Mouse (Mus musculus) forebrain, embryonic 11.5 days (tissue): Measurements from ENCODE around the gene Trim14. TPM values are rescaled to one million over a fixed set of nuclear protein-coding genes. Genes with fewer than 3 reads are reported as not detected.

Experiments
- ATAC-seq: fragments of 200-750 bp; cut with Nextera tagmentation; replicated peaks from 2 replicates; pipeline ENCODE4 v1.8.0; 2017; ENCODE audit warnings: moderate TSS enrichment; ENCODE audit not compliant: low FRiP score
- DNase-seq: peaks from one replicate; pipeline ENCODE4 v3.0.0-alpha.2; 2017; ENCODE audit warnings: low spot score
- H3K27ac ChIP-seq: fragments of 300-500 bp; sonication (generic); 2 replicates; pipeline ENCODE4 v1.5.1; 2014; ENCODE audit warnings: low read depth, low read length
- H3K27me3 ChIP-seq: fragments of 300-500 bp; sonication (generic); 2 replicates; pipeline ENCODE4 v1.6.1; 2014; ENCODE audit warnings: mild to moderate bottlenecking, low read length, mixed read lengths; ENCODE audit not compliant: control insufficient read depth, insufficient read depth
- H3K36me3 ChIP-seq: fragments of 300-500 bp; sonication (generic); 2 replicates; pipeline ENCODE4 v1.6.1; 2014; ENCODE audit warnings: mild to moderate bottlenecking, low read length, moderate library complexity, mixed read lengths; ENCODE audit not compliant: control insufficient read depth, insufficient read depth
- H3K4me1 ChIP-seq: fragments of 300-500 bp; sonication (generic); replicated peaks from 2 replicates; pipeline ENCODE4 v1.6.1; 2014; ENCODE audit warnings: low read length, mixed read lengths; ENCODE audit not compliant: control insufficient read depth, insufficient read depth
- H3K4me2 ChIP-seq: fragments of 300-500 bp; sonication (generic); 2 replicates; pipeline ENCODE4 v1.6.1; 2014; ENCODE audit warnings: low read depth, mild to moderate bottlenecking, low read length, moderate library complexity, mixed read lengths; ENCODE audit not compliant: severe bottlenecking
- H3K4me3 ChIP-seq: fragments of 300-500 bp; sonication (generic); 2 replicates; pipeline ENCODE4 v1.5.1; 2014; ENCODE audit warnings: low read depth, low read length
- H3K9ac ChIP-seq: fragments of 300-500 bp; sonication (generic); 2 replicates; pipeline ENCODE4 v1.6.1; 2014; ENCODE audit warnings: low read length
- H3K9me3 ChIP-seq: fragments of 300-500 bp; sonication (generic); 2 replicates; pipeline ENCODE4 v1.6.1; 2016; ENCODE audit warnings: low read length, mixed read lengths; ENCODE audit not compliant: control insufficient read depth
- WGBS: fragments of 180-500 bp; shearing (Covaris S2); extraction: QIAGEN DNeasy Blood & Tissue Kit; methylation state at CpG from one replicate; pipeline ENCODE4 v1.1.7; 2014; 5-methylcytosine and 5-hydroxymethylcytosine counted together
- polyA plus RNA-seq: library from polyadenylated mRNA; unstranded; fragments of >200 nt; fragmentation: Nextera tagmentation; extraction: Ambion mirVana; gene quantifications from 2 replicates; pipeline ENCODE4 v1.2.1, GENCODE M21; 2014

The Trim14 gene
- polyA plus RNA-seq, 1 experiment from 2014 or later: 0.98 TPM

- 96% methylated on average over 13 of the region's 13 CpGs for WGBS
These were observed 7.6 kb upstream of the Trim14 start for GRCm38 (mm10) chr4:46543366-46544050.

GRCm38 (mm10) chr4:46541707-46542106 is 5.8 kb upstream of the Trim14 start:
- H3K4me1 ChIP-seq: no peaks in the 10 kb centered on the region; the same call in 1 of the 2 replicates
- H3K9me3 ChIP-seq: no peaks in the 10 kb centered on the region
- 42% methylated on average over 8 of the region's 9 CpGs for WGBS
- no peak overlapping the region for H3K9ac ChIP-seq
- peak; percentile 55 for DNase-seq
- H3K27me3 ChIP-seq: peaks cover under 1% of the 10 kb centered on the region; the same call in 1 of the 2 replicates
- H3K4me3 ChIP-seq: no peak overlapping the region
- no peaks in the 10 kb centered on the region for H3K36me3 ChIP-seq
- ATAC-seq: no peak
- no peak overlapping the region for H3K27ac ChIP-seq
- no peak overlapping the region for H3K4me2 ChIP-seq

More at GRCm38 (mm10) chr4:46543366-46544050, 7.6 kb upstream of the Trim14 start:
- no peaks in the 10 kb centered on the region; the same call in 1 of the 2 replicates for H3K4me1 ChIP-seq
- no peak overlapping the region for H3K4me3 ChIP-seq
- ATAC-seq (no peak), DNase-seq (no peak)
- no peaks in the 10 kb centered on the region for H3K36me3 ChIP-seq
- H3K9me3 ChIP-seq: no peaks in the 10 kb centered on the region
- no peak overlapping the region for H3K9ac ChIP-seq
- H3K27me3 ChIP-seq: no peaks in the 10 kb centered on the region
- no peak overlapping the region for H3K4me2 ChIP-seq
- H3K27ac ChIP-seq: no peak overlapping the region

GRCm38 (mm10) chr4:46539167-46539566 is 3.2 kb upstream of the Trim14 start:
- H3K4me1 ChIP-seq: no peaks in the 10 kb centered on the region
- H3K9ac ChIP-seq: no peak overlapping the region
- ATAC-seq: no peak
- 73% methylated on average over 9 of the region's 9 CpGs for WGBS
- DNase-seq: no peak
- H3K27ac ChIP-seq: no peak overlapping the region
- no peaks in the 10 kb centered on the region for H3K36me3 ChIP-seq
- no peak overlapping the region for H3K4me3 ChIP-seq
- H3K4me2 ChIP-seq: no peak overlapping the region
- no peaks in the 10 kb centered on the region for H3K9me3 ChIP-seq
- peaks cover 26% of the 10 kb centered on the region for H3K27me3 ChIP-seq

GRCm38 (mm10) chr4:46535094-46535830 is 679 bp downstream of the Trim14 start:
- Histone ChIP-seq H3K9ac (peak overlapping the region; percentile 39), H3K27me3 (peaks cover 36% of the 10 kb centered on the region), H3K36me3 (no peaks in the 10 kb centered on the region), H3K4me1 (no peaks in the 10 kb centered on the region), H3K9me3 (no peaks in the 10 kb centered on the region), H3K27ac (no peak overlapping the region), H3K4me2 (peak overlapping the region; percentile 61), H3K4me3 (peak overlapping the region; percentile 39)
- ATAC-seq: no peak
- WGBS: 7% methylated on average over 16 of the region's 16 CpGs
- DNase-seq: no peak

- ATAC-seq (no peak), DNase-seq (peak; percentile 60)
- H3K4me2 ChIP-seq: peak overlapping the region; percentile 24; the same call in 1 of the 2 replicates
- H3K27me3 ChIP-seq: peaks cover 36% of the 10 kb centered on the region
- WGBS: 11% methylated on average over 29 of the region's 29 CpGs
- H3K36me3 ChIP-seq: no peaks in the 10 kb centered on the region
- no peaks in the 10 kb centered on the region for H3K4me1 ChIP-seq
- H3K9ac ChIP-seq: no peak overlapping the region
- H3K4me3 ChIP-seq: peak overlapping the region; percentile 11; the same call in 1 of the 2 replicates
- no peak overlapping the region for H3K27ac ChIP-seq
- no peaks in the 10 kb centered on the region for H3K9me3 ChIP-seq
These were observed 1.8 kb downstream of the Trim14 start for GRCm38 (mm10) chr4:46533934-46534720.

- Histone ChIP-seq H3K27me3 (peaks cover 36% of the 10 kb centered on the region), H3K9me3 (no peaks in the 10 kb centered on the region)
- DNase-seq: no peak
These were observed 3.0 kb downstream of the Trim14 start for GRCm38 (mm10) chr4:46532926-46533325.

GRCm38 (mm10) chr4:46532511-46532910 is 3.4 kb downstream of the Trim14 start:
- no peak overlapping the region for H3K4me2 ChIP-seq
- H3K36me3 ChIP-seq: no peaks in the 10 kb centered on the region
- ATAC-seq (no peak), DNase-seq (no peak)
- 73% methylated on average over 2 of the region's 2 CpGs for WGBS
- H3K27me3 ChIP-seq: peaks cover 36% of the 10 kb centered on the region
- no peaks in the 10 kb centered on the region for H3K9me3 ChIP-seq
- no peak overlapping the region for H3K27ac ChIP-seq
- H3K9ac ChIP-seq: no peak overlapping the region
- no peaks in the 10 kb centered on the region for H3K4me1 ChIP-seq
- H3K4me3 ChIP-seq: no peak overlapping the region

More at GRCm38 (mm10) chr4:46532926-46533325, 3.0 kb downstream of the Trim14 start:
- no peak overlapping the region for H3K4me3 ChIP-seq
- H3K4me1 ChIP-seq: no peaks in the 10 kb centered on the region
- WGBS: 64% methylated on average over 7 of the region's 7 CpGs
- H3K36me3 ChIP-seq: no peaks in the 10 kb centered on the region
- no peak overlapping the region for H3K4me2 ChIP-seq
- ATAC-seq: no peak
- H3K9ac ChIP-seq: no peak overlapping the region
- no peak overlapping the region for H3K27ac ChIP-seq

GRCm38 (mm10) chr4:46529722-46530121 is 6.2 kb downstream of the Trim14 start:
- Histone ChIP-seq H3K9ac (no peak overlapping the region), H3K4me3 (no peak overlapping the region), H3K4me1 (no peaks in the 10 kb centered on the region), H3K27me3 (peaks cover 16% of the 10 kb centered on the region), H3K36me3 (no peaks in the 10 kb centered on the region), H3K9me3 (no peaks in the 10 kb centered on the region), H3K4me2 (no peak overlapping the region), H3K27ac (no peak overlapping the region)
- DNase-seq (no peak), ATAC-seq (no peak)
- WGBS: 57% methylated on average over 7 of the region's 7 CpGs
